Mouse (Mus musculus) adrenal gland, postnatal 25 days (tissue): Measurements from ENCODE around the gene Arih1. TPM values are rescaled to one million over a fixed set of nuclear protein-coding genes. Genes with fewer than 3 reads are reported as not detected.

Experiments
- total RNA-seq: library from RNA; stranded (reverse); gene quantifications from 2 replicates; pipeline ENCODE4 v1.2.3, GENCODE M21; 2021

The Arih1 gene
- total RNA-seq, 1 experiment from 2014 or later, result 142 TPM

Other genes with a start within 250 kb of the Arih1 start
- gene Adpgk, start 195.1 kb downstream of the Arih1 start, total RNA-seq, result 28.6 and 31.1 TPM in 2 replicates
- 8.3 and 11.4 TPM in 2 replicates for gene Bbs4, start 133.1 kb downstream of the Arih1 start, total RNA-seq
- gene Hexa, start 52.9 kb upstream of the Arih1 start, total RNA-seq, result 148 and 158 TPM in 2 replicates
- 3.5 and 5.0 TPM in 2 replicates for gene Tmem202, start 53.2 kb upstream of the Arih1 start, total RNA-seq
- gene Celf6, start 91.3 kb upstream of the Arih1 start, total RNA-seq, result 4.0 and 5.3 TPM in 2 replicates
- 29.7 and 35.8 TPM in 2 replicates for gene Parp6, start 130.7 kb upstream of the Arih1 start, total RNA-seq
- 706 and 770 TPM in 2 replicates for gene Pkm, start 169.8 kb upstream of the Arih1 start, total RNA-seq
- 0.12 and 0.24 TPM in 2 replicates for gene Gramd2, start 193.5 kb upstream of the Arih1 start, total RNA-seq